Mouse (Mus musculus) heart, postnatal 0 days (tissue): Measurements from ENCODE around the gene Ebf4.

Experiments used
- CTCF ChIP-seq: IDR thresholded peaks from 2 replicates; pipeline ENCODE4 v1.5.1; 2016; ENCODE audit warnings: antibody characterized with exemption, control low read depth, low read depth
- EP300 ChIP-seq: IDR thresholded peaks from 2 replicates; pipeline ENCODE4 v1.6.1; 2016; ENCODE audit warnings: antibody characterized with exemption, low read depth

DNA sequence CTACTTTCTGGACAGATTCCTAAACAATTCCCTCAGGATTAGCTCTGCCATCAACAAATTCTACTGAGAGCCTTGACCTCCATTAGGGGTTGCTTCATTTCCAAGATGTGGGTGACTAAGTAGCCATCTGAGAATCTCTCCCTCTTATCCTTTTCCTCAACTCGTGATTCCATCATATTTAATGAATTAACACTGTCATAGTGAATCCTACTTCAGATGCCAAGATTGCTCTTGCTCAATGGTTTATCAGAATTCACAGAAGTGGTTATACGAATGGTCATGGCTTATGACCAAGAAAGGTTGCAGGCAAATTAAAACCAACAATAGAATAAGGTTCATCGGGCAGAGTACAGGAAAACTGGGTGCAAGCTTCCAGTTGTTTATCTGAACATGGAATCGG is 106.9 kb downstream of the Ebf4 start:
- TF ChIP-seq CTCF (no peak), EP300 (no peak)
